Mouse (Mus musculus): ENCODE results near the gene Gm8994. TPM values are rescaled to one million over a fixed set of nuclear protein-coding genes. Genes with fewer than 3 reads are reported as not detected.

The Gm8994 gene
- total and polyA plus RNA-seq, 2 experiments = not detected

GRCm38 (mm10) chr6:136345641-136346040 is 18.3 kb downstream of the Gm8994 start:
- no peak overlapping the region for H3K4me3 ChIP-seq (ENCODE audit: insufficient read depth, low read depth, low read length)
- no peak for DNase-seq (ENCODE audit: extremely low read depth, low read depth, low spot score)
- no peak for TF ChIP-seq POLR2A (IDR thresholded peaks at IDR 0.05; ENCODE audit: extremely low read depth, insufficient read depth, low read length)
- no peak for TF ChIP-seq CTCF (IDR thresholded peaks at IDR 0.05; ENCODE audit: low read depth, low read length)
- H3K27me3 ChIP-seq (ENCODE audit: control insufficient read depth, insufficient read depth, low read length) = no peaks in the 10 kb centered on the region
- 65% methylated on average over 7 of the region's 7 CpGs for WGBS
- no peaks in the 10 kb centered on the region for H3K4me1 ChIP-seq (ENCODE audit: control insufficient read depth, insufficient read depth, low read length)
- H3K79me2 ChIP-seq (ENCODE audit: control insufficient read depth, insufficient read depth, low read length) = no peaks in the 10 kb centered on the region
- no peak overlapping the region for H3K27ac ChIP-seq (replicated peaks; ENCODE audit: insufficient read depth, low read depth, low read length)
- H3K36me3 ChIP-seq (ENCODE audit: control insufficient read depth, insufficient read depth, low read length) = no peaks in the 10 kb centered on the region
- no peak overlapping the region for H3K9ac ChIP-seq (ENCODE audit: low read depth, low read length)

- H3K27me3 ChIP-seq (ENCODE audit: control insufficient read depth, insufficient read depth, low read length) = no peaks in the 10 kb centered on the region
- no peak overlapping the region for H3K27ac ChIP-seq (replicated peaks; ENCODE audit: insufficient read depth, low read depth, low read length)
- H3K9ac ChIP-seq (ENCODE audit: low read depth, low read length) = no peak overlapping the region
- no peak overlapping the region for H3K4me3 ChIP-seq (ENCODE audit: insufficient read depth, low read depth, low read length)
- no peaks in the 10 kb centered on the region for H3K36me3 ChIP-seq (ENCODE audit: control insufficient read depth, insufficient read depth, low read length)
- TF ChIP-seq CTCF (IDR thresholded peaks at IDR 0.05; ENCODE audit: low read depth, low read length) = no peak
- TF ChIP-seq POLR2A (IDR thresholded peaks at IDR 0.05; ENCODE audit: extremely low read depth, insufficient read depth, low read length) = no peak
- WGBS = 63% methylated on average over 5 of the region's 5 CpGs
- H3K79me2 ChIP-seq (ENCODE audit: control insufficient read depth, insufficient read depth, low read length) = no peaks in the 10 kb centered on the region
- no peaks in the 10 kb centered on the region for H3K4me1 ChIP-seq (ENCODE audit: control insufficient read depth, insufficient read depth, low read length)
- no peak for DNase-seq (ENCODE audit: extremely low read depth, low read depth, low spot score)
Observed at GRCm38 (mm10) chr6:136347053-136347452, 19.7 kb downstream of the Gm8994 start.

- WGBS = 62% methylated on average over 9 of the region's 9 CpGs
- Histone ChIP-seq H3K9ac (ENCODE audit: low read depth, low read length) (no peak overlapping the region), H3K4me1 (ENCODE audit: control insufficient read depth, insufficient read depth, low read length) (no peaks in the 10 kb centered on the region), H3K4me3 (ENCODE audit: insufficient read depth, low read depth, low read length) (no peak overlapping the region), H3K36me3 (ENCODE audit: control insufficient read depth, insufficient read depth, low read length) (no peaks in the 10 kb centered on the region), H3K27ac (replicated peaks; ENCODE audit: insufficient read depth, low read depth, low read length) (no peak overlapping the region), H3K79me2 (ENCODE audit: control insufficient read depth, insufficient read depth, low read length) (no peaks in the 10 kb centered on the region), H3K27me3 (ENCODE audit: control insufficient read depth, insufficient read depth, low read length) (no peaks in the 10 kb centered on the region)
- DNase-seq (ENCODE audit: extremely low read depth, low read depth, low spot score) = no peak
- TF ChIP-seq POLR2A (IDR thresholded peaks at IDR 0.05; ENCODE audit: extremely low read depth, insufficient read depth, low read length) (no peak), CTCF (IDR thresholded peaks at IDR 0.05; ENCODE audit: low read depth, low read length) (no peak)
Observed at GRCm38 (mm10) chr6:136347631-136348030, 20.3 kb downstream of the Gm8994 start.

DNA sequence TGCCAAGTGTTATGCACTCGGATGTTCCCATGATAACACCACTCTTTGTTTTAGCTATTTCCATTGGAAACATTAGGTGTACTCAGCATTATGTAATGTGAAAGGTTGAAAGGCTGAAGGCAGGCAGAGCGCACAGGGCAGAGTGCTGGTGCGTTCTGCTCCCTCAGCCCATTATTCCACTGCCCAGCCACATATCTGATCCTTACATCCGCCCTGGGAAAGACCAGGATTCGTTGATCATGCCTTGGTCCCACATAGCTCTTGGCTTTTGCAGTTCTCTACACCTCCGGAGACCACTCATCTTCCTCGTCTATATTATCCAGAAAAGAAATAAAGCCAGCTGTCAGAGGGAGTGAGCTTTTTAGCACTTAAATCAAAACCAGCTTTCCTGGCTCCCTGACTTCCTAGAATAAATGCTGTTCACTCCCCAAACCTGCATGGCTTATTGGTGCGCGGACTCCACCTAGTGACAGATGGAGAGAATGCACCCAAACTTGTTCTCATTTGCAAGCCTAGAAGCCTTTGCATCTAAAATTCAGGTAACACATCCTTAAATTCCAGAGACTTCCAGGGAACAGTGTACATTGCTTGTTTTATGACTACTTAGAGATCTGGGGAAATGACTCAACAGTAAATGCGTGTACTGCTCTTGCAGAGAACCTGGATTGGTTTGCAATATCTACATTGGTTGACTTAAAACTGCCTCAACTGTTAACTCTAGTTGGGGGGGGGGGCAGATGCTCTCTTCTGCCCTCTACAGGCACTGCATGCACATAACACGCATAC is 26.3 kb downstream of the Gm8994 start:
- TF ChIP-seq CTCF (IDR thresholded peaks at IDR 0.05; ENCODE audit: low read depth, low read length) (peak; percentile 58; the same call in 1 of the 2 replicates), POLR2A (IDR thresholded peaks at IDR 0.05; ENCODE audit: extremely low read depth, insufficient read depth, low read length) (no peak)
- WGBS = 43% methylated on average over 11 of the region's 11 CpGs

GRCm38 (mm10) chr6:136358471-136358870 is 31.1 kb downstream of the Gm8994 start:
- H3K36me3 ChIP-seq (ENCODE audit: control insufficient read depth, insufficient read depth, low read length) = no peaks in the 10 kb centered on the region
- no peak overlapping the region for H3K27ac ChIP-seq (replicated peaks; ENCODE audit: insufficient read depth, low read depth, low read length)
- 83% methylated on average over 5 of the region's 5 CpGs for WGBS
- H3K79me2 ChIP-seq (ENCODE audit: control insufficient read depth, insufficient read depth, low read length) = no peaks in the 10 kb centered on the region
- TF ChIP-seq POLR2A (IDR thresholded peaks at IDR 0.05; ENCODE audit: extremely low read depth, insufficient read depth, low read length) (no peak), CTCF (IDR thresholded peaks at IDR 0.05; ENCODE audit: low read depth, low read length) (no peak)
- no peaks in the 10 kb centered on the region for H3K27me3 ChIP-seq (ENCODE audit: control insufficient read depth, insufficient read depth, low read length)
- H3K4me1 ChIP-seq (ENCODE audit: control insufficient read depth, insufficient read depth, low read length) = no peaks in the 10 kb centered on the region
- no peak overlapping the region for H3K9ac ChIP-seq (ENCODE audit: low read depth, low read length)
- H3K4me3 ChIP-seq (ENCODE audit: insufficient read depth, low read depth, low read length) = no peak overlapping the region
- DNase-seq (ENCODE audit: extremely low read depth, low read depth, low spot score) = no peak

More for the DNA sequence above, 26.3 kb downstream of the Gm8994 start:
- Histone ChIP-seq H3K27me3 (ENCODE audit: control insufficient read depth, insufficient read depth, low read length) (no peaks in the 10 kb centered on the region), H3K27ac (replicated peaks; ENCODE audit: insufficient read depth, low read depth, low read length) (no peak overlapping the region), H3K9ac (ENCODE audit: low read depth, low read length) (no peak overlapping the region), H3K79me2 (ENCODE audit: control insufficient read depth, insufficient read depth, low read length) (no peaks in the 10 kb centered on the region), H3K4me3 (ENCODE audit: insufficient read depth, low read depth, low read length) (no peak overlapping the region), H3K4me1 (ENCODE audit: control insufficient read depth, insufficient read depth, low read length) (no peaks in the 10 kb centered on the region), H3K36me3 (ENCODE audit: control insufficient read depth, insufficient read depth, low read length) (no peaks in the 10 kb centered on the region)
- peak; percentile 26 for DNase-seq (ENCODE audit: extremely low read depth, low read depth, low spot score)

GRCm38 (mm10) chr6:136363313-136363712 is 36.0 kb downstream of the Gm8994 start:
- Histone ChIP-seq H3K36me3 (ENCODE audit: control insufficient read depth, insufficient read depth, low read length) (no peaks in the 10 kb centered on the region), H3K27ac (replicated peaks; ENCODE audit: insufficient read depth, low read depth, low read length) (no peak overlapping the region), H3K9ac (ENCODE audit: low read depth, low read length) (no peak overlapping the region), H3K79me2 (ENCODE audit: control insufficient read depth, insufficient read depth, low read length) (no peaks in the 10 kb centered on the region), H3K4me3 (ENCODE audit: insufficient read depth, low read depth, low read length) (no peak overlapping the region), H3K4me1 (ENCODE audit: control insufficient read depth, insufficient read depth, low read length) (no peaks in the 10 kb centered on the region), H3K27me3 (ENCODE audit: control insufficient read depth, insufficient read depth, low read length) (no peaks in the 10 kb centered on the region)
- no peak for DNase-seq (ENCODE audit: extremely low read depth, low read depth, low spot score)
- 85% methylated on average over 8 of the region's 8 CpGs for WGBS
- TF ChIP-seq POLR2A (IDR thresholded peaks at IDR 0.05; ENCODE audit: extremely low read depth, insufficient read depth, low read length) (no peak), CTCF (IDR thresholded peaks at IDR 0.05; ENCODE audit: low read depth, low read length) (no peak)
